Mouse (Mus musculus) NIH3T3 (cell line): ENCODE data around the gene Src.
A peak's percentile ranks its signal among the peaks of the same experiment; 100 is the strongest.
"Not testable (repeated sequence)": the region's sequence is repeated elsewhere in the genome, so short reads cannot be mapped to it uniquely, and the experiment has no call there.

Experiments used
- DNase-seq: peaks from one replicate; pipeline ENCODE4 v3.0.0-alpha.2; 2012; ENCODE audit warnings: low read depth

Gene Src

DNA sequence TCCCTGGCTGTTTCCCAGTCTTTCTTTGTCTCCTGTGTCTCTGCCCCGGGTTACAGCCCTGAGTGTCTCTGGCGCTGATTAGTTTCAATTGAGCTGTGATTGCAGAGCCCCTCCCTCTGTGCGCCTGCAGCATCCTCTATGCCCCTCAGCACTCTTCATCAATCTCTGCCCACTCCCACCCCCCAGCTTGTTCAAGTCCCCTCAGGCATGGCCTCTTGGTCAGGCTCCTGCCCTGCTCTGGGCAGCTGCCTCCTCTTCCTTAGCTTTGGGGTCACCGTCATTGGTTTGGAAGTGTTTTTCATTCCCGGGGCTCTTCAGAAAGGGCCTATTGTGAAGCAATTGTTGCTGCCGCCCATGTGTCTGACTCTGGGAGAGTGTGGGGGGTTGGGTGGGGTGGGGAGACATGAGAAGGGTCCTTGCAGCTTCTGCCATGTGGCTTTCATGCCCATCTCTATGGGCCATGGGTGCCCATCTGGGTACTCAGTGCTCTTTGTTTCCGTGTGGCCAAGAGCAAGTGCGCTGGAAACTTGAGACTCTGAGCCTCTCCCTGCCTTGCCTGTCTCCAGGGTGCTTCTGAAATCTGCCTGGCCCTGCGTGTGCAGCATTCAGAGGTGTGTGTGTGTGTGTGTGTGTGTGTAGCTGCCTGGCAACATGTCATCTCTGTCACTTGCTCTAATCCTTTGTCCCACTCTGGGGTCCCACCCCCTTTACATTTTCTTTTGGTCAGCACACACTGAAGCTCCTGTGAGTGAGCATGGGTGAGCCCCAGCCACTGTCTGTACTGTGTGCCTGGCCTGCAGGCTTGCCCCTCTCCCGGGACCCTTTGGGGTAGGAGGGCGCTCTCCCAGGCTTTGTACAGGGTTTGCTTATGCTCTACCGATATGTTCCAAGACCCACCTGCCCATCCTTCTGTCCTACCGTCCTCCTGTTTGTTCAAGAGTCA lies 57.5 kb downstream of the Src start:
- no peak for DNase-seq

DNA sequence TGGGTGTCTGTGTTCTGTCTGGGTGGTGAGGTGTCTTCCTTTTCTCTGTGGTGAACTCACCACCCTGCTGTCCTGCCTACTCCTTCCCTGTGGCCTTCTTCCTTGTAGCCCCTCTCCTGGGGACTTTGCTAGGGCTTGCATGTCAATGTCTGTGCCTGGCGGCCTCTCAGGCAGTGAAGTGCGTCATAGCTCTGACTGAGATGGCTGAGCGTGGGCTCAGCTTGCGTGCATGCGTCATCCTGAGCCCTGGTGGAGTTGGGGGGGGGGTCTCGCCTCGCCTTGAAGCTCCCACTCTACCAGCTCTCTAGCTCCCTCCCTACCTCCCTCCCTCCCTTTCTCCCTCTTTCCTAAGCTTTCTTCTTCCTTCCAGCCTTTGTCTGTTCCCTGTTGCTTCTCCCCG lies 60.4 kb downstream of the Src start:
- DNase-seq = peak; percentile 56

DNA sequence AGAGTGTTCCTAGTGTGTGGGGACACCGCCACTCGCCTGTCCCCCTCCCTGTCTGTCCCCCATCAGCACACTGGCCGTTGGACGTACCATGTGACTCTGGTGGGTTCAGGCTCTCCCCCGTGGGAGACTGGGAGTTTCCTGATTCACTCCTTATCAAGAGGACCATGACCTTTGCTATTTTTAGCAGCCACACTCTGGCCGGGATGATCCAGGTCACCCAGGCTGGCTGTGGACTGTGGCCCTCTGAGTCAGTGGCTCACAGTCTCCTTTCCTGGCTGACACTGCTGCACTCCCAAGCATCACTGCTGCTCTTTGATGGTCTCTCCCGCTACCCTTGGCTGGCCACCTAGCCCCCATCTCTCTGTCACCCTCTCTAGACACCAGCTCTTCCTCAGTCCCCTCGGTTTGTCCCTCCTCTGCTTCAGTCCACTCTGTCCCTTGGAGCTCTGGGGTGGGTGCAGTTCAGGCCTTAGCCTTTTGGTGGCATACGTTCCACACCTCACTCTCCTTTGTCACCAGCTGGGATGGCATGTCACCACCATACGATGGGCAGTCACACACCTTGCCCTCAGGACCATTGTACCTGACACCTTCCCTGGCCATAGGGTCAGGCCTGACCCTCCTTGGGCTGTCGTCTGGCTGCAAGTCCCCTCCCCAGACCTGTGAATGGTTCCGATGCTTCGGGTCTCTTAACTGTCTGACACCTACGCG lies 61.8 kb downstream of the Src start:
- no peak for DNase-seq

DNA sequence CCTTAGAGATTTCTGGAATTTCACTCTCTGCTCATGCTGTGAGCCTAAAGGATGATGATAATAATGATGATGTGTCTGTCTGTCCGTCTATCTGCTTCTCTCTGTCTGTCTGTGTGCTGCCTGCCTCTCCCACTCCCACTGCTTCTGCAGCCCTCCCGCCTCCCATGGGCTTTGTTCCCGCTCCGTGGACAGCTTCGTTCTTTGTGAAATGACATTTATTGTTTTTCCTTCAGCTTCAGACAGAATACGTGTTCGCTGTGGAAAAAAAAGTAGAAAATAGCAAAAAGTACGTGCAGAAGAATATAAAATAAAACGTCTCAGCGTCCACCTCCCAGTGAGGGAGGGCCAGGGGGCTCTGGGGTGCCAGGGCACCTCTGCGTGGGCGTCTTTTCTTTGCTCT lies 64.5 kb downstream of the Src start:
- no peak for DNase-seq

DNA sequence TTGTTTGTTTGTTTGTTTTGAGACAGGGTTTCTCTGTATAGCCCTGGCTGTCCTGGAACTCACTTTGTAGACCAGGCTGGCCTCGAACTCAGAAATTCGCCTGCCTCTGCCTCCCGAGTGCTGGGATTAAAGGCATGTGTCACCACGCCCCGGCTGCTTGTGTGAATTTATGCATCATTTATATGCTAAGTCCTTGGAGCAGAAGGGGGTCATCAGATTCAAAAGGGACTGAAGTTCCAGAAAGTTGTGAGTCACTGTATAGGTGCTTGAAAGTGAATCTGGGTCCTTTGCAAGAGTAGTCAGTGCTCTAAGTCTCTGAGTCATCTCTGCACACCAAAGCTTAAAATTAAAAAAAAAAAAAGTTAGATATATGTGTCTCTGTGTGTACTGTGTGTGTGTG lies 68.3 kb downstream of the Src start:
- not testable (repeated sequence) for DNase-seq

DNA sequence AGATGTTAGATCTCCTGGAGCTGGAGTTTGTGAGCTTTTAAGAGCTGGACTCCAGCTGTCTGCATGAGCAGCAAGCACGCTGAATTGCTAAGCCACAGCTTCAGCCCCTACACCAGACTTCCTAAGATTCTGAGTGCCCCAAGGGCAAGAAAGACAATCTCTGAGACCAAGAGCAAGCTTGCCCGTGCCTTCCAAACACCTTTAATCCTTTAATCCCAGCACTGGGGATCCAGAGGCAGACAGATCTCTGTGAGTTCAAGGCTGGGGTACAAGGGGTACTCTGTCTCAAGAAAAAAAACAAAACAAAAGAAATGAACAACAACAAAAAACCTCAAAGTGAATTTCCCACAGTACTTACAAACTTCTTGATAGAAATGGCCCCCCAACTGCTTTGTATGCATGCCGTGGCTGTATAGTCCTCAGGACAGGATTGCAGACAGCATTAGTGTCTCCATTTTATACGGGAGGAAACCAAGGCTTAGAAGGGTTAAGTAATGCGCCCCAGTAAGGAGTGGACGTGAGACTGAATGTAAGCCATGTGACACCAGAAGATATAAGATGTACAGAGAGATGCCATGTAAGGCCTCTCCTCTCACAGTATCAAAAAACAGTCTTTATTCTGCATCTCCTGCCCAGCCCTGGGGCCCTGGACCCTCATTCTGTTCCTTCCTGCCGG lies 68.9 kb downstream of the Src start:
- no peak for DNase-seq

DNA sequence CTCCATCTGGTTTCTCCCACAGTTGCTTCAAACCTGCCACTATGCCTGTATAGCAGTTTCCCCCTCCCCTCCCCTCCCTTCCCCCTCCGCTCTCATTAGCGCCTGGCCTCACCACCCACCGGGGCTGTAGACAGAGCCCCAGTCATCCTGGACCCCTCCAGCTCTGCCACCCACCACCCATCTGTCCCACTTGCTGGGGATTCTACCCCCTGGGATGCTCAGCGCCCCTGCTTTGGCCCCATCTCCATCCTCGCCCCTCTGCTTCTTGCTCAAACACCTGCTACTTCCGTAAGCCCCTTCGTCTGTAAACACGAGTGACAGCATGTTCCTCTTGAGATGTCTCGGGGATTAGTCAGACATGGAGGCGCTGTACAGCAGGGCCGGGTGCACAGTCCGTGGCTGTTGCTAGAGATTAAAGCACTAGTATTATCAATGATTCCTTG lies 69.5 kb downstream of the Src start:
- DNase-seq = no peak

DNA sequence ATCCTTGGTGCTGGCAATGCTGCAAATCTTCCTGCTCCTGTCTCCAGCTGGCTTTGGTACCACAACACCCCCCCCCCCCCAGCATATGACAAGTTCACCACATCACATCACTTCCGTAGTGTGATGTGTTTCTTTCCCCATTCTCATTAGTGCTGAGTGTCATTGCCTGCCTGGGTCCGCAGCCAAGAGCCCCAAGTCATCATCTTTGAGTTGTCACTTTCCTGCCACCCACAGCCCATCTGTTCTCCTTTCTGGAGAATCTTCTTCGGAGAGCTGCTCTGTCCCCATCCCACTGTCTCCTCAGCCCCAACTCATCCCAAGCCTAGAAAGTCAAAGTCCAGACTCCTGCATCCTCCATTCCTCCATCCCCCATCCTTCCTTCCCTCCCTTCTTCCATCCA lies 75.0 kb downstream of the Src start:
- DNase-seq = no peak

DNA sequence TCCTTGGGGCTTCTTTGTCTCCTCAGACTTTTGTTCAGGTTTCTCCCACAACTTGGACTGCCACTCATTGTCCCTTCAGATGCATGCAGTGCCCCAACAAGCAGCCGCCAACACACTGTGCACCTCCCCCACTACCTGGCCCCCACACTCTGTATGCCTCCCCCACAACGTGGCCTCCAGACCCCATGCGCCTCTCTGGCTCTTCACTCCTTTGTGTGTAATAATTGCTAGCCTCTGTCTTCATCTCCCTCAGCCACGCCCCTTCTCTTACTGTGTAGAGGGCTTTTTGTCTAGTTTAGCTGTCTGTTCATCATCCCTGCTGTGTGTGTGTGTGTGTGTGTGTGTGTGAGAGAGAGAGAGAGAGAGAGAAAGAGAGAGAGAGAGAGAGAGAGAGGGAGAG lies 80.3 kb downstream of the Src start:
- no peak for DNase-seq

DNA sequence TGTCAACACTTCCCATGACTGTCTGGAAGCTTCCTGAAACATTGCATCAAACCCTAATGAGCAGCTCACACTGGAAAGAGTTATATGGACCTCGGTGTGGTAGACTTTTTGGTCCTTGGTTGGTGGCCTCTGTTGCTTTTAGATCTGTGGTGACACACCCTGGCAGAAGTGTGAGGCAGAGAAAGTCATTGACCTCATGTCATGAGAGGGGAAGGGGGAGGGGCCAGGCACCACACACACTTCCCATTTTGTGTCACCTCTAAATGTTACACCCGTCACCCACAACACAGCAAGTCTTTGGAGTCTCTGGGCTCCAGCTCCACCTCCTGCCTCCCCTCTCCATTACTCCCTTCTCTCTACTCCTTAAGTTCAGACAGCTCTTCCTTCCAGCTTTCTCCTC lies 82.1 kb downstream of the Src start:
- no peak for DNase-seq

DNA sequence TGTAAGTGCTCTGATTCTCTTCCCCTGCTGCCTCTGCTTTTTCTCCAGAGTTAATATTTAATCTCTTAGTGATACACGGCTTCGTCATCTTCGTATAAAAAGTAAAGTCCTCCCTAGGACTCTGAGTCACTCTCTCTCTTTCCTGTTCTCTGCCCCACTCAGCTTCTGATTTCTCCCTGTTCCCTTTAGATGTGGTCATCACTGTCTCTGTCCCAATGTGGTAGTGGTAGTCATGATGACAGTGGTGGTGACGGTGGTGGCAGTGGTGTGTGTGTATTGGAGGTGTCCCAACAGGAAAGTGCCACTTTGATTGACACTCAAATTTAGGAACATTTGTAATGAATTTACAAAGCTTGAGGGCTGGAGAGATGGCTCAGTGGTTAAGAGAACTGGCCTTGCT lies 83.1 kb downstream of the Src start:
- no peak for DNase-seq

DNA sequence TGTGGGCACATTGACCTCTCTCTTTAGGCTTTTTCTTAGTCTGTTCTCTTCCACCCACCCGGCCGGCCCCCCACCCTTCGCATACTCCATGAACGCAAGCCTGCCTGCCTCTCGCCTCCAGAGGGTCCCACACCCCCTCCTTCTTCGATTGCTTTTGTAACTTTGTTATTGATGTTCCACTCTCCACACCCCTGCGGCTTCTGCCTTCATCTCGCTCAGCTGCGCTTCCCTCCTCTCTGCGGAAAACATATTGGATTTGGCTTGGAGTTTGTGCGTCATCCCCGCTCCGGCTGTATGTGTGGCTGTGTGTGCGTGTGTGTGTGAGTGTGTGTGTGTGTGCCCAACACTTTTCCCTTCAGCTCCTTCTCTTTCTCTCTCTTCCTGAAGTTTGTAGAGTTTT lies 88.5 kb downstream of the Src start:
- DNase-seq = no peak

DNA sequence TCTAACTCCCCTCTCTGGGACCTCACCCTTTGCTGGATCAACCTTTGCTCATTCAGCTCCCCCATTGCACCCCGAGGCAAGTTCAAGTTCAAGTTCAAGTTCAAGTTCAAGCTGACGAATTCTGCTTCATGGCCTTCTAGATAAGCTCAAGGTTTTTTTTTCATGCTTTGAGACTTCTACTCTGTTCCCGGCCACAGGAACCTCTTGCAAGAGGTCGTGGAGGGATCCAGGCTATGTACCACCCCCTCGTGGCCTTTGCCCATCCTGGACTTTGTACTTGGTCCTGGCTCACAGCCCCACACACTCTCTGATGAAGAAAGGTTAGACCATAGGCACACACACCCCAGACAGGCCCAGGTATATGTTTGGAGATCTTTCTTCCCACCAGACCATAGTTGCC lies 90.9 kb downstream of the Src start:
- no peak for DNase-seq

DNA sequence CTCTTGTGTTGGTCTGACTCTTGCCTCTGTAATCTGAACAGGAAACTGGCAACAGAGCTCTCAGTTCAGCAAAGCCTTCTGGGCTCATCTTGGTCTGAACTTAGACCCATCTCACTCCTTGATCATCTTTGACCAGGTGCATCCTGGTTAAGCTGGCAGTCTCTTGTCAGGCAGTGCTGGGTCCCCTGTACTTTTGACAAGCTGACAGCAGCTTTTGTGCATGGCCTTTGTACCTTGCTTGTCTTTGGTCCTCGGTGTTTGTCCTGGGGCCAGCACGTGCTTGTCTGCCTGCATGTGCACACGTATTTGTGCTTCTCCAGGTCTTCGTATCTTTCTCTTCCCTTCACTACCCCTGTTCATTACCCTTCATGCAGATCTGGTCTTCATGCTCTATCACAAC lies 91.8 kb downstream of the Src start:
- no peak for DNase-seq

DNA sequence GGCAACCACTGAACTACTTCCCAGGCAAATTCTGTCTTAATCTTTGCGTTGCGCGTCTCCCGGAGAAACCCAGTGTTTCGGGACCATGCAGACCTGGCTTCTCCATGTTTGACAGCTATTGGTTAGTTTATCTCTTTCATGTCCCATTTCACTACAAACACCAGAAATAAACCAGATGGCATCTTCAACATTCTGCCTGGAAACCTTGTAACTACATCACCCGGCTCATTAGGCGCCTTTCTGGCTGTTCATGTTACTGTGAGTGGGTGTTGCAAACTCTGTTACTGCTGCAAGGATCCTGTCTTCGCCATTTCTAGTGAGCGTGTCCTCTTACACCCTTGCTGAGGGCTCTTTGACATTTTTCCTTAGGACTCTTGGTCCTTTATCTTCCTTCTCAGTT lies 94.6 kb downstream of the Src start:
- DNase-seq = no peak

DNA sequence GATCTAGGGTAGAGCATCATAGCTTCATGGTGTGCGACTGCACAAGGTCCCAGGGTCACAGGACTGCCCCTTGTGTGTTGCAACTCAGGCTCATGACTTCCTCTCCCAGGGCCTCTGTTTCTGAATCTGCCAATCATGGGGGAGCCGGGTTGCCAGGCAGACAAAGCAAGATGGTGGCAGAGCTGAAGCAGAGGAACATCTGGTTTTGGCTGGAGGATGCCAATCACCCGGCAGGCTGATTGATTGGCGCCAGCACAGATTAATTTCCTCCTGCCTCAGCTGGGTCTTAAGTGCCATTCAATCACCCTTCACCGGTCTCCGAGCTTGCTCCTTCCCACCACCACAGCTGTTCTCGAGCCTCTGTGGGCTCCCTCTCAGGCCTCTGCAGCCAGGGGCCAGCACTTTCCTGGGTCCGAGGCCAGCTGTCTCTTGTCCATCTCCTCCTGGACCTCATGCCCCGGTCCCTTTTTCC lies 95.5 kb downstream of the Src start:
- peak; percentile 15 for DNase-seq

DNA sequence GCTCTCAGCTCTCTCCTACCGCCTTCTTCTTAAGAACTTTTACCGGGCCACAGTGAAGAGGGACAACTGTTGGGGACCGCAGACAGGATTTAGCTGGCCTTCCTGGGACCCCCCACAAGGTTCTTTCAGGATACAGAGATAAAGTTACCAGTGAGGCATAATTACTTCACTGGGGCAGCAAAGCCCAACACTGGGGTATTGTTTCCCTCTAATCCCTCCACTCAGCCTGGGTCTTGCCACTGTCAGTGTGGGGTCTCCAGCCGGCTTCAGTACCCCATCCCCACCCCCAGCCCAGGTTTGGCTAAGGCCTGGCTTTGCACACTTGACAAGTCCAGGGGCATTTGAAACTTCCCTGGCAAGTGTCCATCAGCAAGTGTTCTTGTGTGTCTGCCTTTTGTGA lies 96.1 kb downstream of the Src start:
- no peak for DNase-seq

DNA sequence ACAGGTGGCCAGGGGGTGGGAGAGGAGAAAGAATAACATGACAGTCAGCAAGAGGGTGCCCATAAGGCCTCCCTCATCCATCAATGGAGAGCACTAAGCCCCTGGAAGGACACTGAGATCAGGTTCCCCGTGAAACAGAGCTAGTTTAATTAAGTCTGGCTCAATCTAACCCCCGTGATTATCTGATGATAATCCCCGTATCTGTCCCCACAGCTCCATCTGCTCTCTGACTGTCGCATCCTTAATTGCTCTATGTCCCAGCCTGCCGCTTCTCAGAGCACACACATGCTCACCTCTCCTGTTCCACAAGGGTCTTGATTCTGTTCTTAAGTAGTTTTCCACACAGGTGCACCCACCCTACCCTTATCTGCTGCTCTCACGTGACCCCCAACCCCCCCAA lies 99.3 kb downstream of the Src start:
- no peak for DNase-seq

DNA sequence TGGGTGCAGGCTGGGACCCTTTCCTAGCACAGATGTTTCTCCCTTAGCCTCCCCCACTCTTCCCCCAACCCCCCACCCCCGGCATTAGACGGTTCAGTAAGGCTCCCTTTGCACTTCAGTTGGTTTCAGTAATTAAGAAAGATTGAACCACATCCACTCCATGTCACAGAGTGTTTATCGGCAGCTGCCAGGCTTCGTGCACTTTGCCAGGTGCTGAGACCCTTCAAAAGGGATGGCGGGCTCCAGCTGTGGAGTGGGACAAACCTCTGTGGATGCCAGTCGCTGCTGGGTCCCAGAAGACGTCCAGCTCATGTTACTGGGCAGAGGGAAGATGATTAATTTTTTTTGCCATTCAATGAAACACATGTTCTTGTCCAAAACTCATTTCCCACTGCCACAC lies 100.2 kb downstream of the Src start:
- DNase-seq = no peak

DNA sequence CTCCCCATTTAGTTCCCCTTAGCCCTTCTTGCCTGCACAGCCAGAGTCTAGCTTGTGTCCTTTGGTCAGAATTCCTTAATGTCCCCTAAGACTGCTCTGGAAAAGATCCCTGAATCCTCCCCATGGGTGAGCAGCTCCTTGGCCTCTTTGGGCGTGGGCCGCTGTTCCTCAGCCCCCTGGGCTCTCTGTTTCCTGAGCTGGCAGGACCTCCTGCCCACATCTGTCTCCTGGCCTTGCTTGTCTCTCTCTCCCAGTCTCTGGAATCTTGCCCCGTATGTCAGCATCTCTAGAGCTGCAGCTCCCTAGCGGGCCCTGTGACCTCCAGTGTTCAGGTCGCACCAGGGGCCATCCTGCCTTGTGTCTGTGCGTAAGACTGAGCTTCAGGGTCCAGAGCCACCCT lies 101.2 kb downstream of the Src start:
- DNase-seq = no peak

DNA sequence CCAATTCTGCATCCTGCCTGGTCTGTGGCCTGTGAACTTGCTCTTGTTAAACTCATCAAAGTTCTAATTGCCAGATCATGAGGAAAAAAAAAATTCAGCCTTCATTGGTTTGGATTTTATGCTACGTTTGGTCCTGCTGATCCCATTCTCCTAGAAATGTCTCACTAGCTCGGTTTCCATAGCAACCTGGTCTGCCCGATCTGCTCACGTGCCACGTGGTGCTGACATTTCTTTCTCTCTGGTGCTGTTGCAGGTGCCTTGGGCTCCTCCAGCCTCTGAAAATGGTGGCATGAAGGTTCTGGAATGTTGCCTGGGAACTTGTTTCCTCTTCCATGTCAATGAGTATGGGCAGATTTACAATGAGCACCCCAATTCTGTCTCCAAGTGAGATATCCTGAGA lies 102.3 kb downstream of the Src start:
- no peak for DNase-seq
